Mouse (Mus musculus): ENCODE measurements around the gene Hoxa7. TPM values are rescaled to one million over a fixed set of nuclear protein-coding genes. Genes with fewer than 3 reads are reported as not detected.

Hoxa7 gene
- polyA plus RNA-seq, 1 experiment, result 11.9 TPM

GRCm38 (mm10) chr6:52204050-52204752 lies 17.5 kb downstream of the Hoxa7 start, which contains the start of gene Hoxa5:
Gene Hoxa5, minus strand, starts transcription at chr6:52204587.
- TF ChIP-seq POLR2A (IDR thresholded peaks at IDR 0.05; ENCODE audit: insufficient read length, low read depth), result no peak
- TF ChIP-seq MAX (IDR thresholded peaks at IDR 0.05; ENCODE audit: low read depth), result no peak
- TF ChIP-seq POLR2AphosphoS2 (IDR thresholded peaks at IDR 0.05; ENCODE audit: insufficient read length, low read depth), result no peak
- TF ChIP-seq MYOG (IDR thresholded peaks at IDR 0.05; ENCODE audit: control insufficient read depth in 1 of 3, insufficient read depth in 1 of 3, insufficient read length in 2 of 3, low read depth in 2 of 3), result no peak
- no peak for TF ChIP-seq SRF (IDR thresholded peaks at IDR 0.05; ENCODE audit: control insufficient read depth, insufficient read length, low read depth)
- TF ChIP-seq REST (IDR thresholded peaks at IDR 0.05; ENCODE audit: insufficient read depth, insufficient read length), result no peak
- TF ChIP-seq CEBPB (IDR thresholded peaks at IDR 0.05; ENCODE audit: insufficient read depth, poor library complexity, severe bottlenecking), result no peak
- no peaks in the 10 kb centered on the region for H3K27me3 ChIP-seq (ENCODE audit: control insufficient read depth, insufficient read depth, insufficient read length)

GRCm38 (mm10) chr6:52203371-52204049 lies 18.1 kb downstream of the Hoxa7 start:
- TF ChIP-seq TCF3 (IDR thresholded peaks at IDR 0.05; ENCODE audit: insufficient read length, low read depth) (no peak), MYOD1 (IDR thresholded peaks at IDR 0.05; ENCODE audit: control insufficient read depth in 1 of 3, insufficient read length in 2 of 3, low read depth in 2 of 3) (no peak), POLR2A (IDR thresholded peaks at IDR 0.05; ENCODE audit: insufficient read length, low read depth) (no peak), E2F4 (IDR thresholded peaks at IDR 0.05; ENCODE audit: insufficient read depth) (no peak), CEBPB (IDR thresholded peaks at IDR 0.05; ENCODE audit: insufficient read depth, poor library complexity, severe bottlenecking) (no peak), POLR2AphosphoS2 (IDR thresholded peaks at IDR 0.05; ENCODE audit: insufficient read length, low read depth) (no peak), USF1 (IDR thresholded peaks at IDR 0.05; ENCODE audit: low read depth) (no peak), REST (IDR thresholded peaks at IDR 0.05; ENCODE audit: insufficient read depth, insufficient read length) (no peak), SRF (IDR thresholded peaks at IDR 0.05; ENCODE audit: control insufficient read depth, insufficient read length, low read depth) (no peak), MAX (IDR thresholded peaks at IDR 0.05; ENCODE audit: low read depth) (no peak), MYOG (IDR thresholded peaks at IDR 0.05; ENCODE audit: control insufficient read depth in 1 of 3, insufficient read depth in 1 of 3, insufficient read length in 2 of 3, low read depth in 2 of 3) (no peak), TCF12 (IDR thresholded peaks at IDR 0.05; ENCODE audit: insufficient read depth, poor library complexity, severe bottlenecking) (no peak)
- H3K79me2 ChIP-seq (ENCODE audit: control insufficient read depth, insufficient read depth), result peaks cover 5% of the 10 kb centered on the region
- H3ac ChIP-seq (ENCODE audit: control insufficient read depth, insufficient read length), result no peak overlapping the region
- peaks cover 16% of the 10 kb centered on the region for H3K36me3 ChIP-seq (ENCODE audit: control insufficient read depth, insufficient read depth)
- H3K4me3 ChIP-seq, result no peak overlapping the region
- H3K4me2 ChIP-seq (ENCODE audit: low read depth), result no peak overlapping the region
- H3K27me3 ChIP-seq (ENCODE audit: control insufficient read depth, insufficient read depth, insufficient read length), result no peaks in the 10 kb centered on the region

More at GRCm38 (mm10) chr6:52204050-52204752, 17.5 kb downstream of the Hoxa7 start, which contains the start of gene Hoxa5:
- Histone ChIP-seq H3K4me3 (no peak within 1 kb of the TSS), H3K4me2 (ENCODE audit: low read depth) (no peak within 1 kb of the TSS), H3ac (ENCODE audit: control insufficient read depth, insufficient read length) (no peak within 1 kb of the TSS), H3K79me2 (ENCODE audit: control insufficient read depth, insufficient read depth) (peaks cover 10% of the 10 kb centered on the region), H3K36me3 (ENCODE audit: control insufficient read depth, insufficient read depth) (peaks cover 16% of the 10 kb centered on the region)

GRCm38 (mm10) chr6:52203121-52203370 lies 18.6 kb downstream of the Hoxa7 start:
- H3K27me3 ChIP-seq (ENCODE audit: control insufficient read depth, insufficient read depth, insufficient read length), result no peaks in the 10 kb centered on the region
- peaks cover 5% of the 10 kb centered on the region for H3K79me2 ChIP-seq (ENCODE audit: control insufficient read depth, insufficient read depth)
- no peak overlapping the region for H3K4me2 ChIP-seq (ENCODE audit: low read depth)
- H3K4me3 ChIP-seq, result no peak overlapping the region
- TF ChIP-seq MYOD1 (IDR thresholded peaks at IDR 0.05; ENCODE audit: control insufficient read depth in 1 of 3, insufficient read length in 2 of 3, low read depth in 2 of 3) (no peak), TCF3 (IDR thresholded peaks at IDR 0.05; ENCODE audit: insufficient read length, low read depth) (no peak), TCF12 (IDR thresholded peaks at IDR 0.05; ENCODE audit: insufficient read depth, poor library complexity, severe bottlenecking) (no peak), POLR2AphosphoS2 (IDR thresholded peaks at IDR 0.05; ENCODE audit: insufficient read length, low read depth) (no peak), REST (IDR thresholded peaks at IDR 0.05; ENCODE audit: insufficient read depth, insufficient read length) (no peak), MAX (IDR thresholded peaks at IDR 0.05; ENCODE audit: low read depth) (no peak), USF1 (IDR thresholded peaks at IDR 0.05; ENCODE audit: low read depth) (no peak), E2F4 (IDR thresholded peaks at IDR 0.05; ENCODE audit: insufficient read depth) (no peak), POLR2A (IDR thresholded peaks at IDR 0.05; ENCODE audit: insufficient read length, low read depth) (no peak), CEBPB (IDR thresholded peaks at IDR 0.05; ENCODE audit: insufficient read depth, poor library complexity, severe bottlenecking) (no peak)
- H3ac ChIP-seq (ENCODE audit: control insufficient read depth, insufficient read length), result no peak overlapping the region
- peaks cover 16% of the 10 kb centered on the region for H3K36me3 ChIP-seq (ENCODE audit: control insufficient read depth, insufficient read depth)

GRCm38 (mm10) chr6:52202362-52203120 lies 19.1 kb downstream of the Hoxa7 start:
- Histone ChIP-seq H3K79me2 (ENCODE audit: control insufficient read depth, insufficient read depth) (peaks cover under 1% of the 10 kb centered on the region), H3K4me3 (no peak overlapping the region), H3ac (ENCODE audit: control insufficient read depth, insufficient read length) (no peak overlapping the region), H3K36me3 (ENCODE audit: control insufficient read depth, insufficient read depth) (peaks cover 16% of the 10 kb centered on the region), H3K4me2 (ENCODE audit: low read depth) (no peak overlapping the region), H3K27me3 (ENCODE audit: control insufficient read depth, insufficient read depth, insufficient read length) (no peaks in the 10 kb centered on the region)
- TF ChIP-seq MYOD1 (IDR thresholded peaks at IDR 0.05; ENCODE audit: control insufficient read depth in 1 of 3, insufficient read length in 2 of 3, low read depth in 2 of 3) (no peak), MAX (IDR thresholded peaks at IDR 0.05; ENCODE audit: low read depth) (no peak), SRF (IDR thresholded peaks at IDR 0.05; ENCODE audit: control insufficient read depth, insufficient read length, low read depth) (no peak), TCF3 (IDR thresholded peaks at IDR 0.05; ENCODE audit: insufficient read length, low read depth) (no peak), CEBPB (IDR thresholded peaks at IDR 0.05; ENCODE audit: insufficient read depth, poor library complexity, severe bottlenecking) (no peak), MYOG (IDR thresholded peaks at IDR 0.05; ENCODE audit: control insufficient read depth in 1 of 3, insufficient read depth in 1 of 3, insufficient read length in 2 of 3, low read depth in 2 of 3) (no peak), TCF12 (IDR thresholded peaks at IDR 0.05; ENCODE audit: insufficient read depth, poor library complexity, severe bottlenecking) (no peak), POLR2AphosphoS2 (IDR thresholded peaks at IDR 0.05; ENCODE audit: insufficient read length, low read depth) (no peak), POLR2A (IDR thresholded peaks at IDR 0.05; ENCODE audit: insufficient read length, low read depth) (no peak), REST (IDR thresholded peaks at IDR 0.05; ENCODE audit: insufficient read depth, insufficient read length) (no peak), USF1 (IDR thresholded peaks at IDR 0.05; ENCODE audit: low read depth) (no peak), E2F4 (IDR thresholded peaks at IDR 0.05; ENCODE audit: insufficient read depth) (no peak)

All from myocyte (in vitro differentiated cells).